Mouse (Mus musculus): ENCODE results near the gene Dad1.

Dad1 gene

DNA sequence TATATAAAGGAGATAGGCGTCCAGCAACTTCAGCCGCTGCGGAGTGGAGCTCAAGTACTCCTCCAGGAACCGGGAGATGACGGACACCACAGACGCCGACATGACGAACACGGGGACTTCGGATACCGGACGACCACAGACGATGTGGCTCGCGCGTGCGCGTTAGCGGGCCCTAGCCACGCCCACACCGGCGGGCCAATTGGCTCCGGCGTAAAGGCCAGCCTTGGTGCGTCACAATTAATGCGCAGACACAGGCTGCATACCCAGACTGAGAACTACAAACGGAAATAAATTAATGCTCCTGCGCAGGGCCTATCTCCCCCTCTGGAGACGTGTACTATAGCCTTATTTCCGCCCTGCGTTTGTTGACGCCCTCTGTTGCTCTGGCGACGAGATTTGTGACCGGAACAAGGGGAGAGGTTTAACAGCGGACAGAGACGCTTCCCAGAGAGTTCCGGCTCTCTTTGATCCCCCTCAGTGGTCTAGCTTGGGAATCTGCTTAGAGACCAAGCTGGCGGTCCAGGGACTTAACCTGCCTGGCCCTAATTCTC is at the start of gene Dad1, which contains the start of gene Abhd4:
Dad1 (minus strand) TSS at position 364 of the 551 bp plus-strand sequence.
Abhd4 (plus strand) TSS at position 448 of the 551 bp plus-strand sequence.
- DNase-seq (ENCODE audit: low read depth, low spot score) = peak; percentile 97

DNA sequence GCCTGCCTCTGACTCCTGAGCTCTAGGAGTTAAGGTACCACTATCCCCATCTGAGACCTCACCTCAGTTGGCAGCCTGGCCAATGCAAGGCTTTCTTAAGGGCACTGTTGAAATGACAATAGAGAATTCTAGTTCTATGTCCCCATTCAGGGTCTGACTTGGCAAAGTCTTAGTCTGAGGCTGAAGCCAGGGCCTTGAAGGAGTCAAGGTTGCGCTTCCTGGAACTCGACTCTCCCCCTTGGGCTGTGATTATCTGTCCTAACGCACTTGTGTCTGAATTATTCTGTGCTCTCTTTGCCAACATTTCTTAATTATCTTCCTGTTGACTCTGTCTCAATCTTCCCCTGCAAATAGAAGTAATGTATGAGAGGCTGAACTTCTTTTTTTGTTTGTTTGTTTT is 46.8 kb upstream of the Dad1 start:
- DNase-seq (ENCODE audit: low read depth, low spot score) = no peak

GRCm38 (mm10) chr14:54300136-54300535 is 46.2 kb upstream of the Dad1 start:
- DNase-seq (ENCODE audit: low read depth, low spot score) = no peak

DNA sequence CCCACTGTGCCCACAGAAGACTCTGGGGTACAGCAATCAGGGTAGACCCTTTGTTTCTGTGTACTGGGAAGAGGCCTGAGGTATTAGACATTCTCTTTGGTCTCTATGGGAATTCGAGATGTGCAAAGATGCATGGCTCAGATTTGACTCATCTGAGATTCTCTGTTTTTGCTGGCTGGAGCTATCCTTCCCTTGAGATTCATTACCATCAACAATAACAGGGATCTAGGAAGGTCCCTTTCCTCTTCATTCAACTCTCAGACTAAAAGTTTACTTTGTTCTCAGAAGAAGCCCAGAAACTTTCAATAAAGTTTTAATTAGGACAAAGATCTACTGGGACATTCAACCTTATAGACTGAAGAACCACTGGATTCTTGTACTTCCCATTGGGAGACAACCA is 30.9 kb upstream of the Dad1 start, which contains the start of gene Olfr49:
Olfr49 (minus strand) TSS at position 101 of the 400 bp plus-strand sequence.
- no peak for DNase-seq (ENCODE audit: low read depth, low spot score)

- DNase-seq (ENCODE audit: low read depth, low spot score) = no peak
These were observed 22.5 kb upstream of the Dad1 start for GRCm38 (mm10) chr14:54276446-54276845.

- DNase-seq (ENCODE audit: low read depth, low spot score) = no peak
These were observed 18.8 kb upstream of the Dad1 start for GRCm38 (mm10) chr14:54272696-54273095.

- no peak for DNase-seq (ENCODE audit: low read depth, low spot score)
These were observed 18.2 kb upstream of the Dad1 start for GRCm38 (mm10) chr14:54271976-54272606.

DNA sequence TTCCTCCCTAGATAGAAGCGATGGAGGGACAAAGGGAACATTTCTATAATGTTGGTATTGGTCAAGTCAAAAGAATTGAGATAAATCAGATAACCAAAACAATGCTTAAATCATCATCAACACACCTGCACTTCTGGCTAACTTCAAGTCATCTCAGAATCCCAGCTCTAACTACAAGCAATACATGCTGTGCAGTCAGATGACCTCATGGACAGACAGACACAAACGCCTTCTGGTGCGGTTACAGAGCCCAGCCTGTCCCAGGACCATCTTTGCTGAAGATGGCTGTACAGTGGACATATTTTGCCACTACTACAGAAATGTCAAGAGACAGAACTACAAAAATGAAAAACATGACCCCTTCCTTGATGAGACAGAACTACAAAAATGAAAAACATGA is 16.5 kb upstream of the Dad1 start:
- DNase-seq (ENCODE audit: low read depth, low spot score) = no peak

GRCm38 (mm10) chr14:54269566-54269965 is 15.7 kb upstream of the Dad1 start:
- no peak for DNase-seq (ENCODE audit: low read depth, low spot score)

- no peak for DNase-seq (ENCODE audit: low read depth, low spot score)
These were observed 14.1 kb upstream of the Dad1 start for GRCm38 (mm10) chr14:54267966-54268365.

DNA sequence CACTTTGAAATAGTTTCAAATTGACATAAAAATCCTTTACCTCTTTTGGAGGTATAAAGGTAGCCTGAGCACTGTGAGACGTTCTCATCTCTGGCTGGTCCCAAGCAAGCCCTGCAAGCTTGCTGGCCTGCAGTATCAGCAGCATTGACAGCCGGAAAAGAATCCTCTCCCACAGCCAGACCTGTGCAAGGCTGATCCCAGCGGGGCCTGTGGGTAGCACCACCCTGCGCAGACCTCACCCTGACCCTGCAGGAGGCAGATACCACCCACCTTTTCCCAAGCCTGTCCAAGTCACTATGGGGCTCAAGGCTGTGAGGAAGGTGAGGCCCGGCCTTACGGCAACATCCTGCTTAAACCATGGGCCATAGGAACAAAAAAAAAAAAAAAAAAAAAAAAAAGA is 12.0 kb upstream of the Dad1 start:
- DNase-seq (ENCODE audit: low read depth, low spot score) = no peak

GRCm38 (mm10) chr14:54265093-54265492 is 11.2 kb upstream of the Dad1 start:
- DNase-seq (ENCODE audit: low read depth, low spot score) = no peak

DNA sequence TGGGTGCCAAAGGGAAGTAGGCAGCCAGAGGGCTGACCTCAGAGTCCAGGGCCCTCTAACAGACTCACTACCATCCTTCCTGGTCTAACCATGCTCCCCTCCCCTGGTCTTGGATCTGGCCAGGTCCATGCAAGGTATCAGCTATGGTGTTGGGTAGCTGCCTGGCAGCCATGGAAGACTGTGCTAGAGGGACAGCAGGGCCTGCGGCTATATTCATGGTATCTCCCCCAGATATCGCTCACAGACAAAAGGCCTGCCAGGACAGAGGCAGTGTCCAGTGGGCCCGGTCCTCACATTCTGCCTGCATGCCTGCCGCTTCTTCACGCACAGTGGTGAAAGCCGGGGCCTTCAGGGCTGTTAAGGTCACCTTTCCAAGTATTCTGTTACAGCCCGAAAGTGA is 10.3 kb upstream of the Dad1 start:
- DNase-seq (ENCODE audit: low read depth, low spot score) = no peak

GRCm38 (mm10) chr14:54263099-54263498 is 9.2 kb upstream of the Dad1 start:
- no peak for DNase-seq (ENCODE audit: low read depth, low spot score)

DNA sequence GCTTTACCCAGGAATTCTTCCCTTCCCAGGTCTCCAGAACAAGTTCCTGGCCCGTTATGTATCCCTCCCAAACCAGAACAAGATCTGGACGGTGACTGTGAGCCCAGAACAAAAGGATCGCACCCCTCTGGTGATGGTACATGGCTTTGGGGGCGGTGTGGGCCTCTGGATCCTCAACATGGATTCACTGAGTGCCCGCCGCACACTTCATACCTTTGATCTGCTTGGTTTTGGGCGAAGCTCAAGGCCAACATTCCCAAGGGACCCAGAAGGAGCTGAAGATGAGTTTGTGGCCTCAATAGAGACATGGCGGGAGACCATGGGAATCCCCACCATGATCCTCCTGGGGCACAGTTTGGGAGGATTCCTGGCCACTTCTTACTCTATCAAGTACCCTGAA is 8.7 kb upstream of the Dad1 start:
- no peak for DNase-seq (ENCODE audit: low read depth, low spot score)

GRCm38 (mm10) chr14:54261386-54261785 is 7.5 kb upstream of the Dad1 start:
- no peak for DNase-seq (ENCODE audit: low read depth, low spot score)

DNA sequence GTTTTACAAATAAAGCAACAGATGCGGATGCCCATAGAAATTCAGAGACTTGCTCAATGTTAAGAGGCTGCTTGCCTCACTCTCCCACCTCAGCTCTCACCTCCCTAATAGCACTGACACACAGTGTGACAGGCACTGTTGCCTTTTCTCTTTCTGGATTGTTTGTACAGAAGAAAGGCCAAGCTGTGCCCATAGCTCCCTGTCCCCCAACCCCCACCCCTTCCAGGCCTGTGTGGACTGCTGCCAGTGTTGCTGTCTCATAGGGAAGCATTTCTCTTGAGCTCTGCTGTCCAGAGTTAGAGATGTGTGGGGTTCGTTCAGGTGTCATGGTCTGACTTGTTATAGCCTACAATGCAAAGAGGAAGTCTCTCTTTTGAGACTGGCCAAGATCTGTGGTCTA is 6.3 kb upstream of the Dad1 start:
- no peak for DNase-seq (ENCODE audit: low read depth, low spot score)

GRCm38 (mm10) chr14:54259722-54260085 is 5.8 kb upstream of the Dad1 start:
- no peak for DNase-seq (ENCODE audit: low read depth, low spot score)

GRCm38 (mm10) chr14:54259003-54259721 is 5.3 kb upstream of the Dad1 start:
- peak; percentile 92 for DNase-seq (ENCODE audit: low read depth, low spot score)

DNA sequence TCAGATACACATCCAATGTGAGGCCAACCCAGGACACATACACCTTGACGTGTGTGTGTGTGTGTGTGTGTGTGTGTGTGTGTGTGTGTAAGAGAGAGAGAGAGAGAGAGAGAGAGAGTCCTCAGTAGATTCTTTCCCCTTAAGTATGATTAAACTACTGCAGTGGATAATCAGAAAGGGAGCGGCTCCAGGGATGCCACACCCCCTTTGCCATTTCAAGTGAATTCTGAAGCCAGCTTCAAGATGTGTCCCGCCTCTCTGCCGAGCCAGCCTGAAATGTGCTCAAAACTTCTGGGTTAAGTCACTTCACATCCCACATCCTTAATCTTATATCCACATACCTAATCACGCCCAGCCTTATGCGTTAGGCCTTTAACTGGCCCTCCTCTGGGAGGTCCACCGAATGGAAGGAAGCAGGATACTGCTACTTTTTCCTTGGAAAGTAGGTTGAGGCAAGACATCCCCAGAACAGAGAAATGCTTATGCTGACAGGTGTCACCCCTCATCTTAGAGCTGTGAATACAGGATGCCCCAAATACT is 4.3 kb upstream of the Dad1 start:
- DNase-seq (ENCODE audit: low read depth, low spot score) = no peak

DNA sequence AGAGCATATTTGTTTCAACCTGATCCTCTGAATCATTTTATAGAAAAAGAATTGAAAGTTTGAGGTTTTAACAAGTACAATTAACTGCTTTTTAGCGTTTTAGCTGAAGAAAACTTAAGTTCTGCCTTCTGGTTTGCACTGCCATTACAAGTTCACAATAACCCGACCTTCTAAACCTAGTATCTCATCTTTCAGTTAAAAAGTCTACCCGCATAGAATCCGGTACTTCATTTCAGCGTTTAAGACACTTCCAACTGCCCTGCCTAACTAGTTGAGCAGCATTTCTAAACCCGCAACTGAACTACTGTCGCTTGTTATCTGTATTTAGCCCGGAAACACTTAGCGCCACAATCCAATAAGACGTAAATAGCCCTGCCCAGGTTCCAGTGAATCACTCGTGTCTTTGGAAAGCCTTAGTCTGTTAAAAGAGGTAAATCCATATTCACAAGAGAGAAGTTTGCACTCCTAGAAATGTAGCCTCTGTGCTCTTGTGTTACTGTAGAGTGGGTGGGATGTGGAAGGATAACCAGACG is 832 bp upstream of the Dad1 start:
- no peak for DNase-seq (ENCODE audit: low read depth, low spot score)

GRCm38 (mm10) chr14:54250122-54250521 is 3.8 kb downstream of the Dad1 start:
- no peak for DNase-seq (ENCODE audit: low read depth, low spot score)
